1 mouse cellular context compared by ENCODE assay signal in the genomic region with DNA sequence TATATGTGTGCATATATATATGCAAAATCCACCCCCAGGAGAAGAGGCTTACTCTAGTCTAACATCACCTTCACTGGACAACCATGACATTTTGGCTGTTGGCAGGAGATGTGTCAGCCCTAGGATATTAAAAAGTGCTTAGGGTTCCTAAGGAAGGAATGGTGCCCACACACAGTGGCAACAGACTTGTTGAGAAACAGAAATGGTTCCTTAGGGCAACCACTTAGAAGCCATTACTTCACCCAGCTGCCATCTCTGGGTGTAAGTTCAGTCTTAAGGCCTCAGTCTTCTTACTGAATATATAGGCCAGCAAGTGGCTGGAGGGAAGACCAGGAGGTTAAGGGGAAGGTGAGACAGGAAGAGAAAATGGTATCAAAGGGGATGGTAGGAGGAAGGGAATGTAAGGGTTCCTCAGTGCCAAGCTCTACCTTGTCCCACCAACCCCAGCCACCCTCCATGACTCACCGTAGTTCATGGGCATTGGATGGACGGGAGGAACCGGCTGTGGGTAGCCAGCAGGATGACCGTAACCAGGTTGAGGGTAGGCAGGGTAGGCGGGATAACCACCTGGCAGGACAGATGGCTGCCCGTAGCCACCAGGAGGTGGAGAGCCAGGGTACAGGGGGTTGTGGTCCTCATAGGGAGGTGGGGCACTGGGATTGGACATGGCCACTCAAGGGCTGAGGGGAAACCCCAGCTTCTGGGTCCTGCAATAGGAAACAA.
TF ChIP-seq lines count a peak whose summit lies in the region.

No protein-coding gene starts in this region.

TF ChIP-seq in MEL, 35 proteins besides CTCF, POLR2A, EP300 and RAD21:
- TF ChIP-seq CHD2 (IDR thresholded peaks at IDR 0.05; ENCODE audit: low read length) (no peak), MAX (IDR thresholded peaks at IDR 0.05; ENCODE audit: low read length) (no peak), ZKSCAN1 (IDR thresholded peaks at IDR 0.05; ENCODE audit: low read depth, low read length) (no peak), ZMIZ1 (IDR thresholded peaks at IDR 0.05; ENCODE audit: low read depth, low read length) (no peak), NELFE (IDR thresholded peaks at IDR 0.05; ENCODE audit: low read depth, low read length) (no peak), TAL1 (IDR thresholded peaks at IDR 0.05; ENCODE audit: low read length) (no peak), MAZ (IDR thresholded peaks at IDR 0.05; ENCODE audit: low read depth, low read length) (no peak), POLR2AphosphoS2 (IDR thresholded peaks at IDR 0.05; ENCODE audit: low read length) (no peak), JUND (IDR thresholded peaks at IDR 0.05; ENCODE audit: low read depth, low read length) (no peak), E2F4 (IDR thresholded peaks at IDR 0.05; ENCODE audit: borderline replicate concordance, low read depth, low read length) (no peak), USF2 (IDR thresholded peaks at IDR 0.05; ENCODE audit: borderline replicate concordance in 1 of 2, insufficient read depth in 1 of 2, low read depth in 1 of 2, low read length in 2 of 2) (no peak), MAFK (IDR thresholded peaks at IDR 0.05; ENCODE audit: borderline replicate concordance, low read depth, low read length) (no peak), ZC3H11A (IDR thresholded peaks at IDR 0.05; ENCODE audit: low read depth, low read length) (no peak), NRF1 (IDR thresholded peaks at IDR 0.05; ENCODE audit: insufficient read depth, low read depth, low read length, poor library complexity, severe bottlenecking) (no peak)
TF ChIP-seq in MEL: peak in this region for 0.
